Comparison of ENCODE assay signal across 13 mouse cellular contexts in the genomic region with DNA sequence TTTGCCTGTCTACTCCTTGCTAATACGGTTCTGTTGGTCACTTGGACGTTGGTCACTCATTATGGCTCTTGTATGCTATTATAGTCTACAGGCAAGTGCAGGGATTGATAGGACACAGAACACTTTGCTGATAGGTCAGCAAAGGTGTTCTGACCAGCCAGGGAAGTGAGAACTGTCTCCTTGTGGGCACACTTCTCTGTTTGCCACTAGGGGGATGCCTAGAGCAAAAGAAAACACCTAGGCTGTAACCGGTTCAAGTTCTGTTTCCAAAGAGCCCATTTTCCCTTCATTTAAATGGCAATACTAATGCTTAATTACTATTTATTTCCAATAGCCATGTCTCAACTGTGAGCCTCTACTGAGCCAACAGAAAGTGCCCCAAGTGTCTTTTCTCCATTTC. TPM values are rescaled to one million over a fixed set of nuclear protein-coding genes. Genes with fewer than 3 reads are reported as not detected.
DNase-seq lines count a peak whose midpoint lies in the region; ATAC-seq and TF ChIP-seq lines count a peak whose summit lies in the region.
"Had no signal": no experiment of that assay in that cellular context is flagged by ENCODE, and none has a peak within 500 bp of the region (broad histone marks: within the 10 kb centered on the region; RNA-seq: fewer than 3 reads in every experiment).

No protein-coding gene starts in this region.

- 40% methylated on average over 3 of the region's 3 CpGs for WGBS in heart, adult 2 months
- WGBS in heart, embryonic 10.5 days: 31% methylated on average over 3 of the region's 3 CpGs
- 38% methylated on average over 3 of the region's 3 CpGs for WGBS in lung, postnatal 0 days
- 47% methylated on average over 3 of the region's 3 CpGs for WGBS in small intestine, adult 2 months

- no peak for TF ChIP-seq POLR2A in heart, adult 2 months (IDR thresholded peaks at IDR 0.05; ENCODE audit: insufficient read depth, low read depth, low read length)
- TF ChIP-seq POLR2A in small intestine, adult 2 months (IDR thresholded peaks at IDR 0.05; ENCODE audit: low read depth, low read length): no peak

- H3K9me3 ChIP-seq in heart, embryonic 10.5 days: no peaks in the 10 kb centered on the region
- no peaks in the 10 kb centered on the region for H3K9me3 ChIP-seq in lung, postnatal 0 days (ENCODE audit: low read length)
- H3K9me3 ChIP-seq: forebrain, embryonic 10.5 days; stomach, embryonic 15.5 days had no signal

- H3K9ac ChIP-seq in heart, adult 2 months (ENCODE audit: low read depth, low read length): no peak overlapping the region
- H3K9ac ChIP-seq in lung, postnatal 0 days (replicated peaks; ENCODE audit: low read depth): no peak overlapping the region
- H3K9ac ChIP-seq: stomach, embryonic 15.5 days had no signal

- no peaks in the 10 kb centered on the region for H3K36me3 ChIP-seq in heart, adult 2 months (ENCODE audit: control insufficient read depth, insufficient read depth, low read length)
- no peaks in the 10 kb centered on the region for H3K36me3 ChIP-seq in heart, embryonic 10.5 days
- no peaks in the 10 kb centered on the region for H3K36me3 ChIP-seq in lung, postnatal 0 days (ENCODE audit: insufficient read depth, low read length)
- H3K36me3 ChIP-seq in small intestine, adult 2 months (ENCODE audit: control insufficient read depth, insufficient read depth, low read length): no peaks in the 10 kb centered on the region
- H3K36me3 ChIP-seq: forebrain, embryonic 10.5 days; stomach, embryonic 15.5 days had no signal

- CTCF ChIA-PET in Patski (lab: Charles Lee): interaction anchor here (0.9 to 1.6 kb wide), 5 partner anchors 11 to 247 kb away, joined by 3 to 11 read pairs (median 5); no protein-coding TSS in a partner anchor

- TF ChIP-seq CTCF in heart, adult 2 months (IDR thresholded peaks at IDR 0.05): peak; percentile 67
- TF ChIP-seq CTCF in lung, postnatal 0 days (IDR thresholded peaks at IDR 0.05): peak; percentile 66
- TF ChIP-seq CTCF in Patski (IDR thresholded peaks at IDR 0.05): peak; percentile 86
- peak; percentile 36; the same call in 1 of the 2 replicates for TF ChIP-seq CTCF in small intestine, adult 2 months (IDR thresholded peaks at IDR 0.05; ENCODE audit: extremely low read depth, insufficient read length, insufficient replicate concordance, low read depth, low read length)

- no peak for ATAC-seq in lung, postnatal 0 days
- ATAC-seq in Patski: no peak
- ATAC-seq: hindbrain, embryonic 16.5 days had no signal

- no peak overlapping the region for H3K4me2 ChIP-seq in lung, postnatal 0 days (replicated peaks; ENCODE audit: low read depth, low read length)
- H3K4me2 ChIP-seq: midbrain, embryonic 11.5 days; stomach, embryonic 15.5 days had no signal

- H3K79me2 ChIP-seq in heart, adult 2 months (replicated peaks; ENCODE audit: control insufficient read depth, insufficient read depth, low read length): no peaks in the 10 kb centered on the region

- H3K27me3 ChIP-seq in heart, adult 2 months (ENCODE audit: control insufficient read depth, insufficient read depth, low read length): no peaks in the 10 kb centered on the region
- H3K27me3 ChIP-seq in heart, embryonic 10.5 days (ENCODE audit: insufficient read depth, poor library complexity, severe bottlenecking): peaks cover 7% of the 10 kb centered on the region; the same call in 1 of the 2 replicates
- no peaks in the 10 kb centered on the region for H3K27me3 ChIP-seq in lung, postnatal 0 days (replicated peaks; ENCODE audit: insufficient read depth, low read length)
- no peaks in the 10 kb centered on the region for H3K27me3 ChIP-seq in Patski
- H3K27me3 ChIP-seq in small intestine, adult 2 months (ENCODE audit: control insufficient read depth, insufficient read depth, low read length): no peaks in the 10 kb centered on the region
- H3K27me3 ChIP-seq: stomach, embryonic 15.5 days had no signal

- DNase-seq in heart, adult 2 months: no peak
- DNase-seq in heart, embryonic 10.5 days (ENCODE audit: low spot score): no peak
- peak; percentile 42 for DNase-seq in lung, postnatal 0 days (ENCODE audit: low spot score)
- no peak for DNase-seq in lung, postnatal 14 days
- no peak for DNase-seq in Patski (ENCODE audit: low read depth, low spot score)
- no peak for DNase-seq in right cerebral cortex, adult 18-20 months
- no peak for DNase-seq in adrenal gland, postnatal 25 days
- DNase-seq: cerebellum, adult 9-11 months had no signal

- H3K27ac ChIP-seq in heart, adult 2 months: no peak overlapping the region
- no peak overlapping the region for H3K27ac ChIP-seq in heart, embryonic 10.5 days
- no peak overlapping the region for H3K27ac ChIP-seq in lung, postnatal 0 days (ENCODE audit: low read length)
- no peak overlapping the region for H3K27ac ChIP-seq in small intestine, adult 2 months (ENCODE audit: insufficient read depth, low read depth, low read length)
- H3K27ac ChIP-seq: forebrain, embryonic 10.5 days; stomach, embryonic 15.5 days had no signal

- in situ Hi-C loops in Patski (cut with MboI; ENCODE audit: low pct_unique_long_range_greater_than_20kb): loop anchor here (10.0 kb wide), 1 partner anchor 411 kb away; no protein-coding TSS in a partner anchor

- POLR2A ChIA-PET in Patski (lab: Charles Lee): no interaction called here

- no peak overlapping the region for H3K4me3 ChIP-seq in heart, adult 2 months
- H3K4me3 ChIP-seq in heart, embryonic 10.5 days: no peak overlapping the region
- H3K4me3 ChIP-seq in lung, postnatal 0 days (ENCODE audit: low read depth, low read length): no peak overlapping the region
- H3K4me3 ChIP-seq in small intestine, adult 2 months (ENCODE audit: low read depth, low read length): no peak overlapping the region
- H3K4me3 ChIP-seq: forebrain, embryonic 10.5 days; stomach, embryonic 15.5 days had no signal

- intact Hi-C loops in heart, adult 2 months (cut with DNase I): no loop called here

- no peak for TF ChIP-seq EP300 in heart, adult 2 months (IDR thresholded peaks at IDR 0.05; ENCODE audit: insufficient read depth, low read depth, low read length)
- TF ChIP-seq EP300 in lung, postnatal 0 days (IDR thresholded peaks at IDR 0.05): no peak

- H3K4me1 ChIP-seq in heart, adult 2 months (ENCODE audit: control insufficient read depth, insufficient read depth, low read length): no peaks in the 10 kb centered on the region
- peaks cover 4% of the 10 kb centered on the region for H3K4me1 ChIP-seq in heart, embryonic 10.5 days
- H3K4me1 ChIP-seq in lung, postnatal 0 days (ENCODE audit: insufficient read depth, low read depth, low read length): no peaks in the 10 kb centered on the region
- H3K4me1 ChIP-seq in small intestine, adult 2 months (ENCODE audit: control insufficient read depth, insufficient read depth, insufficient read length, low read length): peaks cover 4% of the 10 kb centered on the region
- H3K4me1 ChIP-seq: stomach, embryonic 15.5 days had no signal

RNA-seq across cellular contexts. Expression of a gene that starts 25.2 kb away (rescaled TPM):
- total RNA-seq in heart, adult 2 months (2021): 10 to 100 TPM; 33.3 to 34.0 TPM
- polyA plus RNA-seq in heart, adult 2 months (2012; rRNA removed): 32.7 and 43.8 TPM in 2 replicates
- polyA plus RNA-seq in heart, embryonic 10.5 days (2016; fragmentation: Nextera tagmentation; extraction: Ambion mirVana): 54.0 and 66.9 TPM in 2 replicates
- 37.2 and 40.4 TPM in 2 replicates for polyA plus RNA-seq in lung, postnatal 0 days (2015; fragmentation: Nextera tagmentation; extraction: Ambion mirVana)
- 93.2 TPM for polyA plus RNA-seq in Patski (2021)
- polyA plus RNA-seq in small intestine, adult 2 months (2012; rRNA removed): 22.2 and 48.4 TPM in 2 replicates
- total RNA-seq in adrenal gland, postnatal 25 days (2021): 61.5 and 65.3 TPM in 2 replicates

Comparison
In these comparisons a context has a peak if more than half of its experiments do, and no peak if none do; other contexts are left out.
1. CTCF ChIP-seq: peak in every context shown above with its lines; median percentile 86 in Patski; 67 in heart, adult 2 months; 66 in lung, postnatal 0 days; 36 in small intestine, adult 2 months.